Mouse (Mus musculus) MN1 (cell line): ENCODE results near the gene Olfr1045.
"Not testable (repeated sequence)": the region's sequence is repeated elsewhere in the genome, so short reads cannot be mapped to it uniquely, and the experiment has no call there.

ENCODE experiments used
- DNase-seq: peaks from one replicate; pipeline ENCODE4 v3.0.0-alpha.2; 2016; ENCODE audit warnings: low spot score

Gene Olfr1045

DNA sequence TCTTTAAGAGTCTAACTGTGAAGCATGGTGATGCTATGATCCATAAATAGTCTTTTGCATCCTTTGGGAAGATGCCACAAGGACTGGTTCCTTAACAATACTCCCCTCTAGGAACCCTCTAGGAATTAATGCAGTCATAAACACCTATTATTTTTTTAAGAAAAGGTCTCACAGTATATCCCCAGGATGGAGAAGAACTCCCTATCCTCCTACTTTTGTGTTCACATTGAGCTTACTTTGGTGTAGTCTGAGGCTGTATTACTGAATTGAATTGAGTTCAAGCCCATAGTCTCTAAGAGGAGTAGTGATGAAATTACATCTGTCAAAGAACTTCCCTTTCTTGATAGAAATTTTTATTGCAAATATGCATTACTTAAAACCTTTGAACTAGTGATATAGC lies at the start of gene Olfr1045:
Gene Olfr1045 (minus strand): TSS at position 101 of the 400 bp plus-strand sequence.
- no peak for DNase-seq

DNA sequence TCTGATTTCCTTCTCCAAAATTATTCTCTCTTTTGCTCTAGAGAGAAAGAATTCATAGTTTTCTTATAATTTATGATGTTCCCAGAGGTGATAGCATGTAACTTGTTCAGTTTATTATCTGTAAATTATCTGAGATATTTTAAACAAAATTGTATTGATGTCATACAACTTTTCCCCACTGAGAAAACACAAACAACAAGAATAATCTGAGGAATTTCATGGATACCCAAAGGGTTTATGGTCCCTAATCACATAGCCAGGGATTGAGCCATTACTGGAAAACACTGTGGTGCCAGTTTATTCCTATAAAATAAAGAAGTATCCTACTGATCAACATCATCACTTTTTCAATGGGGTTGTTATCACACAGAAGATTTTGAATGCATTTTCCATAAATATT lies 37.4 kb upstream of the Olfr1045 start, which contains the start of gene Olfr1048:
Gene Olfr1048 (minus strand): TSS at position 101 of the 400 bp plus-strand sequence.
- no peak for DNase-seq

DNA sequence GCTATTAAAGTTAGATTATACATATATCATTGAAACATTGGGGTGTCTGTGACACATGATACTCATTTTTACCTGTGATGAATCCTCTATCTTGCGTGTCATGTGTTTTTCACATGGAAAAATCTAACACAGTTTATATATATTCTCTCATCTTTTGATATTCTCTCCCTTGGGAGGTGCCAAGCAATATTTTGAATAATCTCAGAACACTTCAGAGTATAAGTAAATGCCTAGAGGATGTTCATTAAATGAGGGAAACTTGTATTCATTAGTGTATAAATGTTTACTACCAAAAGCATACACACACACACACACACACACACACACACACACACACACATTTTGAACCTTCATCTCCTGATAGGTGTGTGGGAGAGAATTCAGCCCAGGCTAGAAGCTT lies 28.5 kb upstream of the Olfr1045 start, which contains the start of gene Olfr1047:
Gene Olfr1047 (minus strand): TSS at position 101 of the 400 bp plus-strand sequence.
- no peak for DNase-seq

DNA sequence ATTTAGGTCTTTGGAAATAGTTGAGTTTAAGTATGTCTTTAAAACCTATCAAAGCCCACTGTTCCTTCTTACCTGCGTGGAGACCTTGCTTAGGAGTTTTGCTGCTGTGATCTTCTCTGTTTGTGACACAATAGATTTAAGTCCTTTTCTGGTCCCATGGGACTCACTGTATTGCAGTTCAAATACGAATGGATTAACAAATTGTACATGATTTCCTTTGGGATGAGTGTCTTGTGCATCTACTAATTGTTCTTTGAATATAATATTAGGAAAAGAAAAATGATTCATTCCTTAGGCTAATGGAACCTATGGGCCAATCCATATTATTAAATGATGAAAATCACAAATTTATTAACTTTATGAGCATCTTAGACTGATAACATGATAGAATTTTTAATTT lies 16.4 kb upstream of the Olfr1045 start, which contains the start of gene Olfr1046:
Gene Olfr1046 (minus strand): TSS at position 101 of the 400 bp plus-strand sequence.
- DNase-seq: no peak

DNA sequence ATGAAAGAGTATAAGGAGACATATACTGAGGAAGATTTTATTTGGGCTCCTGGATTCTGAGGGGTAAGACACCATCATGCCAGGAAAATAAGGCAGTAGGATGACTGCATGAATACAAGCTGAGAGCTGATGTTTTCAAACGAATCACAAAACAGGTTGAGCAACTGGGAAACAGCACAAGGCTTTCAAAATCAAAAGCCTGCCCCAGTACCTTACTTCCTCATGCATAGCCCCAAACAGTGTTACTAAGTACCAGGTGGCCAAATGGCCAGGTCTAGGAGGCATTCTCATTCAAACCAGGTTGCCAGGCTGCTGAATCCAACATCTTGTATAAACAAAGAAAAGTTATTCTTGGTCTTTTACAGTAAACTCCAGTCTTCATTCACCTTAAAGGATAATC lies 6.9 kb downstream of the Olfr1045 start:
- DNase-seq: no peak

DNA sequence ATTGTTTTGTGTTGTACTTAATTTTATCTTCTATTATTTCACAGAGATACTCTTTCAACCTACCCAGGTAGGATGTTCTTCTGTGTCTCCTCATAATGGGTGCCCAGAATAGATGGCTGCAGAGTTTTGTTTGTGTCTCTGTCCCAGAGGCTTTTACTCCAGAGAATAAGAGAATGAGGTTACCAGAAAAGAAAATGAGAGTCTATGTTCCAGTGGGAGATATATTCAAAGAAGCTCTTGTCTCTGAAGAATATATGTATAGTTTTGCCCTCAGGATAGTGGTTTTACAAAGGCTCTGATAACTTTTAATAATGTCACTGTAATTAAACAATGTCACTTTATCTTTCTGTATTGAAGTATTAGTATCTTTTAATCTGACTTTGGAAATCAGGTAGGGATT lies 17.2 kb downstream of the Olfr1045 start, which contains the start of gene Olfr52:
Gene Olfr52 (minus strand): TSS at position 101 of the 400 bp plus-strand sequence.
- DNase-seq: no peak

DNA sequence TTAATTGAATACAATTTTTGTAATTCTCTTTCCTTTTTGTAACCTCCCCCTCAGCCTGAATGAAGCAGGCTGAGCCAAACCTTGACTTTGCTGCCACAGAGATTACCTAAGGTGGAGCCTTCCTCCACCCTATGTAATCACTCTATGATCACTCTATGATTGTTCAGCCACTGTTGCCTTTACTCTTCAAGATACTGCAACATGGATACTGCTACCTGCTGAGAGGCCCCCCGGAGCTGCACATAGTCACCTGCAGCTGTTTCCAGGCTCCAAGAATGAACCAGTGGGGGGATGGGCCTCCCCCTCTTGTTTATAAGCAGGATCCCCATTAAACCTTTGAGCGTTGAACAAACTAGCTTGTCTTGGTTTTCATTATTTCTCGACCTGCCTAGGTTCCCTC lies 22.9 kb downstream of the Olfr1045 start:
- no peak for DNase-seq

DNA sequence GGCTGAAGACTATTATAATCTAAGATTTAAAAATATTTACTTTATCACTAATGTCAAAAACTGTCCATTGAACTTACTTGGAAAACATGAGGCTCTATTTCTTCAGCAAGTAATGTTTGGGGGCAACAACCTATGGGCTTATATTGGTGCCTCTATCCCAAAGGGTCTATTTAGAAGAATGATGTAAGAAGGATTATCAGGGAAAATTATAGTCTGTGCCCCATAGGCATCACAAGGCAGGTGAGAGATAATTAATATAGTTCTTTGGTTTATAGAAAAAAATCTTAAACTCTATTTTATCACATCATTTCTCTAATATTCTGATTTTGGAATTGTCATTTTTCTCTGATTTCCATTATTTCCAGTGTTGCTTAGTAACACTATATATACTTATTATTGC lies 25.1 kb downstream of the Olfr1045 start, which contains the start of gene Olfr1044:
Gene Olfr1044 (minus strand): TSS at position 101 of the 400 bp plus-strand sequence.
- DNase-seq: no peak

DNA sequence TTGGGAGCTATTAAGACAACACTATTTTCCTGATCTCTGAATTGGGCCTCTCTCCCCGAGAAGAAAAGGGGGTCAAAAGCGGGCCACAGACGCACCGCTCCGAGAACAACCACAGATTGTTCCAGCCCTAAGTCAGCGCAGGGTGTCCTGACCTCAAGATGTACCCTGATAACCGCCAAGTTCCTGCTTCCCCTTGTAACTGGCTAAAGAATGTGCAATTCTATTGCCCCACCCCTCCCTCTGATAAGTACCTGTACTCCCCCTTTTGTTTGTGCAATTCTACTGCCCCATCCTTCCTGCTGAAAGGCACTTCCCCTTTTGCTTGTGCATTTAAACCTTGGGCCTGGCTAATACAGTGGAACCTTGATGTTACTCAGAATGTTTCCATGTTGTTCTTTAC lies 27.4 kb downstream of the Olfr1045 start:
- not testable (repeated sequence) for DNase-seq

DNA sequence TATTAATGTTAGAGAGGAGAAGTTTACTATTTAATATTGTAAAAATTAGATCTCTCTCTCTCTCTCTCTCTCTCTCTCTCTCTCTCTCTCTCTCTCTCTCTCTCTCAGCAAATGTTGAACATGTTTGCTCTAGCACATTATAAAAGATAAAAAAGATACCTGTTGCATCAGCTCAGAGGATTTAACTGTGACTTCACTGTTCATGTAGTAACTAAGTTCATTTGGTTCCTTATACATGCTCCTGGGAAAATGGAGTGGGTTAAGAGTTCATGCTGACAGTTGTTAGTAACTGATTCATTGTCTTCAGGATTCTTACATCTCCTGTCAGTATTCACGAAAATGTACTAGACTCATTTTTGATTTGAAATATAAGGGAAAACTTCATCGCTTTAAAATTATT lies 35.4 kb downstream of the Olfr1045 start, which contains the start of gene Olfr1043:
Gene Olfr1043 (minus strand): TSS at position 101 of the 400 bp plus-strand sequence.
- no peak for DNase-seq

DNA sequence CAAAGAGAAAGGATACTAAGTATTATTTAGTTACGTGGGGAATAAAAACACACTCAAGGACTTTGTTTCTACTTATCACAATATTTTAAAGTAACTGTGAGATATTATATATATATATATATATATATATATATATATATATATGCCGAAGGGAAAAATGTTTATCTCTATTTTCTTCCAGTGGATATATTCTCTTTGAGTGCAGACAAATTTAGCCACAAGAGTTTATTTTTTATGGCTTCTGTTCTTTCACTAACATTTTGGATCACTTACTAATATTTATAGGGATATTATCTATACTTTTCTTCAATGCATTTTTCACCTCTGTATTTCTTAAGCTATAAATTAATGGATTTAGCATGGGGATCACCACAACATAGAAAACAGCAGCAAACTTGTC lies 41.1 kb downstream of the Olfr1045 start, which contains the start of gene Olfr1042:
Gene Olfr1042 (minus strand): TSS at position 101 of the 400 bp plus-strand sequence.
- no peak for DNase-seq

DNA sequence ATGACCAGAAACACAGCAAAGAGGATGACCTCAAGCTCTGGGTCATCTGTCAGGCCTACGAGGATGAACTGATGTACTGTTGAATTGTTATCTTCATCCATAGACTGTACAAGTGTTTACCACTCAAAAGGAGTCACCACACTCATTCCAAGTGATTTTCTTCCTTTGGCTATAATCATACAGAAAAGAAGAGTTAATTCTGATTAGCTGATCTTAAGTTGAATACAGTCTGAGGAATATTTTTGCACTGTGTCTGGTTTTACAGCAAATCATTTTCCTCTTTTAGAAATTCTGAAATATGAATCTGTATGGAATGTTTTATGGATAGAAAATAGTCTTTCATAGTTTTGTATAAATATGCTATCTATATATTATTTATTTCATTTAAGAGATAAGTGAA lies 56.2 kb downstream of the Olfr1045 start, which contains the start of gene Olfr1040:
Gene Olfr1040 (minus strand): TSS at position 101 of the 400 bp plus-strand sequence.
- no peak for DNase-seq
